Mouse (Mus musculus): ENCODE measurements around the gene Hbb-y.
"Not testable (repeated sequence)": the region's sequence is repeated elsewhere in the genome, so short reads cannot be mapped to it uniquely, and the experiment has no call there.

Hbb-y gene

DNA sequence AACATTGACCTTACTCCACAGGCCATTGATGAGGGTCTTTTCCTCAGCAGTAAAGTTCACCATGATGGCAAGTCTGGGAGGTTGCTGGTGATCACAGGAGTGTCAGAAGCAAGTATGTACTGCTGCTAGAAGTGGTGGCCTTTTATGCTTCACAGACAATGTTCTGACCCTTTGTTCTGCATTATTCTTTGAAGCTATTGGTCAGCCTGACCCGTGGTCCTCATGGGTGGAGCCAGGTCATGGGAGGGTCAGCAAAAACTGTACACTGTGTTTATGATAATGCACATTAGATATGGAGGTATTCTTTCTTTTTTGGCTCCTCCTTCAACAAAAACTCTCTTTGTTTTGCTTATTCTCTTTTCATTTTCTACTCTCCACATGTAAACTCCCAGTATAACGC is at the start of gene Hbb-y:
Gene Hbb-y (minus strand): TSS at position 127 of the 400 bp plus-strand sequence.
- no peak for DNase-seq (ENCODE audit: low spot score)

DNA sequence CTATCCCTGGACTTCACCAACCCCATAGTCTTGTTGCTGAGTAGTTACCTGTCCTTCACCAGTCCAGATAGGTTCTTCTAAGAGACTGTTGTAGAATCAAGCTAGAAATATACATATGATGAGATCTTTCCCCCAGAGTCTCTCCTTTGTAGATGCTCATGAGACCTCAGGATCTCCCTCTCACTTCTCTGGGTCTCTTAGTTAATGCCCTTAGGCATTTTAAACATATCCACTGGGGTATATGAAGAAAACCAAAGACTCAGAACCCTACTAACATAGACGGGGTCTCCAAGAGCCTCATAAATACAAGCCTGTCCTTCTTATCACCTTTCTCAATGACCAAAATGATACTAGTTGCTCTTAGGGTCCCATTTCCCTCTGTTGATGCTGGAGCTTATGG is 41.4 kb upstream of the Hbb-y start, which contains the start of gene Olfr64:
Gene Olfr64 (minus strand): TSS at position 101 of the 400 bp plus-strand sequence.
- DNase-seq (ENCODE audit: low spot score), result no peak

GRCm38 (mm10) chr7:103886152-103886551 is 33.1 kb upstream of the Hbb-y start, which contains the start of gene Olfr66:
Gene Olfr66 (minus strand): TSS chr7:103886252.
- no peak for DNase-seq (ENCODE audit: low spot score)

- DNase-seq (ENCODE audit: low spot score), result no peak
These were observed 24.1 kb upstream of the Hbb-y start for GRCm38 (mm10) chr7:103877093-103877492.

DNA sequence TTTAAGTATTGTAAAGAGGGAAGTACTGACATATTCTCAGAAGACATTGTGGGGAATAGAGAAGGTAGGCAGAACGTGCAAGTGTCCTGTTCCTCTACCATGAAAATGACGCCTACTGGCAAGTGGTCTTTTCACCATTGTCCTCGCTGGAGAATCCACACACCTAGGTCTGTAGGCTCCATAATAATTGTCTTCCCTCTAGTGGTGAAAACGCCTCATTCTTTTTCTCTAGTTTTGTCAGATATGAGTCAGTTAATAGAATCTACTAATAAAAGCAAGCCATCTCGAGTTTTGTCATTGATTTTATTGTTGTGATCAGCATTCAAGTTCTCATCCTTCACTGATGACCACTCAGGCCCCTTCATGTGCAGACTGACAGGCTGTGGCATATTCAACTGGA is 21.4 kb upstream of the Hbb-y start:
- no peak for DNase-seq (ENCODE audit: low spot score)

GRCm38 (mm10) chr7:103873064-103873463 is 20.0 kb upstream of the Hbb-y start:
- no peak for DNase-seq (ENCODE audit: low spot score)

GRCm38 (mm10) chr7:103870667-103871066 is 17.7 kb upstream of the Hbb-y start:
- no peak for DNase-seq (ENCODE audit: low spot score)

DNA sequence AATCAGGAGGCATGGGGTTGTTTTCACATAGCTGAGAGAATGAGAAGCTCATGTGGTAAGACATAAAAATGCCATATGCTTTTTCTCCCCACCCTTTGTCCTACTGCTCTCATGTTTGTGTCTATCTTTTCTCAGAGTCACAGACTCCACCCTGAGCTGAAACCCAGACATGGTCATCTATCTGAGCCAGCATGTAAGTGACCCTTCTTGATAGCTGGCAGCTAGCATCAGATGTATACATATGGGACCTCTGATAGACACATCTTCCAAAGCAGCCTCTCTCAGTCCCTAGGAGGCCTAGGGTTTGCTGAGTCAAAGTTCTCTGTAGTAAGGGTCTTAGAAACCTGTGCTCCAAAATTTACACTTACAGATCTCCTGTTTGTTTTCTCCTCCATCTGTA is 12.7 kb upstream of the Hbb-y start:
- no peak for DNase-seq (ENCODE audit: low spot score)

- no peak for DNase-seq (ENCODE audit: low spot score)
These were observed 8.5 kb upstream of the Hbb-y start for GRCm38 (mm10) chr7:103861531-103861930.

GRCm38 (mm10) chr7:103860855-103861254 is 7.8 kb upstream of the Hbb-y start:
- DNase-seq (ENCODE audit: low spot score), result no peak

- DNase-seq (ENCODE audit: low spot score), result no peak
These were observed 6.1 kb upstream of the Hbb-y start for GRCm38 (mm10) chr7:103859076-103859475.

- DNase-seq (ENCODE audit: low spot score), result no peak
These were observed 1.7 kb upstream of the Hbb-y start for GRCm38 (mm10) chr7:103854669-103855068.

- no peak for DNase-seq (ENCODE audit: low spot score)
These were observed 8.3 kb downstream of the Hbb-y start for GRCm38 (mm10) chr7:103844525-103845325.

GRCm38 (mm10) chr7:103843034-103843433 is 10.0 kb downstream of the Hbb-y start, which contains the start of gene Hbb-bh1:
Gene Hbb-bh1 (minus strand): TSS chr7:103843164.
- DNase-seq (ENCODE audit: low spot score), result no peak

DNA sequence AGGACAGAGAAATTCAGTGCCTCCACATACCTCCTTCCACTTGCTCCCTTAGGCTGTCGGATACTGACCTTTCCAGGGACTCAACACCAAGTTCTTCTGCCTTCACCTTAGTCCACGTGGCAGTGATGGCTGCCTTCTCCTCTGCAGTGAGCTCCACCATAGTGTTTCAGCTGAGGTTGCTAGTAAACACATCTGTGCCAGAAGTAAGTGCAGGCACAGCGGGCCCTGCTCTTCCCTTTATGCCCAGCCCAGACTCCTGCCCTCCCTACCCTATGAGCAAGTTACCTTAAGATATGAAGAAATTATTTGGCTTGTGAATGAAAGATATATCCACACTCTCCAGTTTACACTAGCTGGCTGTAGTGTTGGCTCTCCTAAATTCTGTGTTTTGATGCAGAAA is 12.7 kb downstream of the Hbb-y start, which contains the start of gene Hbb-bh2:
Gene Hbb-bh2 (minus strand): TSS at position 253 of the 400 bp plus-strand sequence.
- no peak for DNase-seq (ENCODE audit: low spot score)

DNA sequence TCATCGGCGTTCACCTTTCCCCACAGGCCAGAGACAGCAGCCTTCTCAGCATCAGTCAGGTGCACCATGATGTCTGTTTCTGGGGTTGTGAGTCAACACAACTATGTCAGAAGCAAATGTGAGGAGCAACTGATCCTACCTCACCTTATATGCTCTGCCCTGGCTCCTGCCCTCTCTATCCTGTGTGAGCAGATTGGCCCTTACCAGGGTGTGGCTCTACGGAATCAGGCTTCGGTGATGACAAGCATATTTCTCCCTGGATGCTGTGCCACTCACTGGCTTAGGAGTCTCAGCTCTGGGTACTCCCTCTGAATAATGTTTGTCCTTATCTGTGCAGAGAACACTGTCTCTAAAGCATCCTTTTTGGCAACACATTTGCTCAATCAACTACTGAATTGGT is 25.2 kb downstream of the Hbb-y start, which contains the start of gene Hbb-bs:
Gene Hbb-bs (minus strand): TSS at position 289 of the 400 bp plus-strand sequence.
- DNase-seq (ENCODE audit: low spot score), result no peak

DNA sequence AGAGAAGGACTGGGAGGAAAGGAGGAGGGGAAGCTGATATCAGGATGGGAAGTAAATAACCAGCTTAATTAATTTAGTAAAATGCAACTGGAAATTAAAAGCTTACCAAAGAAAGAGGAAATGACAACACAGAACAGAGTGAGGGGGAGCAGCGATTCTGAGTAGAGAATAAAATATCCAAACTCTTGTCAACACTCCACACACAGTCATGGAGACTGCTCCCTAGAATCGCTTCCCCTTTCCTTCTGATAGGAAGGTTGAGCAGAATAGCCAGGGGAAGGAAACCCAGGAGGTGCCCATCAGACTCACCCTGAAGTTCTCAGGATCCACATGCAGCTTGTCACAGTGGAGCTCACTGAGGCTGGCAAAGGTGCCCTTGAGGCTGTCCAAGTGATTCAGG is 25.9 kb downstream of the Hbb-y start:
- not testable (repeated sequence) for DNase-seq (ENCODE audit: low spot score)

GRCm38 (mm10) chr7:103826255-103826887 is 26.6 kb downstream of the Hbb-y start:
- no peak for DNase-seq (ENCODE audit: low spot score)

GRCm38 (mm10) chr7:103825536-103826254 is 27.3 kb downstream of the Hbb-y start:
- no peak for DNase-seq (ENCODE audit: low spot score)

GRCm38 (mm10) chr7:103824597-103824996 is 28.4 kb downstream of the Hbb-y start:
- no peak for DNase-seq (ENCODE audit: low spot score)

DNA sequence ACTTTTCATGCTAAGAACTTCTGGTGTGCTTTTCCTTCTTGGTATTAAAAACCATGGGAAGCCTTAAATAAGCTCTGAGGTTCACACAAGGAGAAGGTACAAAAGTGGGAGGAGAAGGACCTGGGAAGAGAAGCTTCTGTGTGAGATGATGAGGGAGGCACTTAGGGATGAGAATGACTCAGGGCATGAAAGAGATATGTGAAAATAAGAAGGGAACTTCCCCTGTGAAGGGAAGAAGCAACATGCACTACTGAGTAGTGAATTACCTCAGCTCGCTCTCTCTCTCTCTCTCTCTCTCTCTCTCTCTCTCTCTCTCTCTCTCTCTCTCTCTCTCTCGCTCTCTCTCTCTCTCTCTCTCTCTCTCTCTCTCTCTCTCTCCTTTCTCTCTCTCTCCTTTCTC is 37.9 kb downstream of the Hbb-y start:
- not testable (repeated sequence) for DNase-seq (ENCODE audit: low spot score)

DNA sequence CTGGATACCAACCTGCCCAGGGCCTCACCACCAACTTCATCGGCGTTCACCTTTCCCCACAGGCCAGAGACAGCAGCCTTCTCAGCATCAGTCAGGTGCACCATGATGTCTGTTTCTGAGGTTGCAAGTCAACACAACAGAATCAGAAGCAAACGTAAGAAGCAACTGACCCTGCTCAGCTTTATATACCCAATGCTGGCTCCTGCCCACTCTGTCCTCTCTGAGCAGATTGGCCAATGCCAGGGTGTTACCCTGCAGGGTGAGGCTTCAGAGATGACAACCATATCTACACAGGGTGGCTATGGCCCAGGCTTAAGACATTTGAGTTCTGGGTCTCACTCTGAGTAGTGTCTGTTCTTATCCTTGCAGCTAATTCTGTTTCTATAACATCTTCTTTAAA is 39.2 kb downstream of the Hbb-y start, which contains the start of gene Hbb-bt:
Gene Hbb-bt (minus strand): TSS at position 231 of the 400 bp plus-strand sequence.
- no peak for DNase-seq (ENCODE audit: low spot score)

All from left cerebral cortex, adult 11 months (tissue).